Comparison of ENCODE assay signal across 9 mouse cellular contexts in the genomic region with DNA sequence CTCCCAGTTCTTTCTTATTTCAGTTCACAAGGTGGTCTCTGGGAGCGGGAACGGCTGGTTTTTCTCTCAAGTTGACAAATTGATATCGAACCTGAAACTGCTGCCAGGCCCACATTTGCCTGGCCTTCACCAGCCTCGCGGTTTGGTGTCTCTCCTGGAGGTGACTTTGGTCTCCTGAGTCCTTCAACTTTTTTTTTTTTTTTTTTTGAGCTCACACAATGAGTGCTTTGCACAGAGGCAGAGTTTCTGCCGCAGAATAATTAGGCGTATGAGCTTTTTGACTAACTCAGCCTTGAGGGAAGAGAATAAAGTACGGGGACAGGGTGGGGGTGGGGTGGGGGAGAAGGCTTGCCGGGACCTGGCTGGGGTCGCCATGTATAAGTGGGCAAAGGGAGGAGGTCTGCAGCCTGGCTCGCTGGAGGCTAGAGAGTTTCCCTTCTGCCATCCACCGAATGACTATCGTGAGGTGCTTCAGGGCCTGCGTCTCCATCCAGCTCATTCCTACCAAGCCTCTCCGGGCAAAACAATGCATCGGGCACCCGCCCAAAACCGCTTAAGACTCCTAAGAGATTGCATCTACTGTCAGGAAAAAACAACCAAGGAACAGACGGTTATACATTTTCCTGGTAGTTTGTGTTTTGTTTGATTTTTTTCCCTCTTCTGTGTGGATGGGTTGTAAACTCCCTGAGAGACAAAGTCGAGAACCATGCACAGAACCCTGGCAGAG.
DNase-seq lines count a peak whose midpoint lies in the region; TF ChIP-seq lines count a peak whose summit lies in the region.
"Had no signal": no experiment of that assay in that cellular context is flagged by ENCODE, and none has a peak within 500 bp of the region (broad histone marks: within the 10 kb centered on the region; RNA-seq: fewer than 3 reads in every experiment).

No protein-coding gene starts in this region.

- H3K27ac ChIP-seq in layer of hippocampus, adult 2 months: peak overlapping the region; percentile 10; the same call in 1 of the 2 replicates
- H3K27ac ChIP-seq in embryonic facial prominence, embryonic 10.5 days (replicated peaks): peak overlapping the region; percentile 30; the same call in 1 of the 2 replicates
- H3K27ac ChIP-seq in heart, adult 2 months: peak overlapping the region; percentile 64

- no peaks in the 10 kb centered on the region for H3K27me3 ChIP-seq in embryonic facial prominence, embryonic 10.5 days (replicated peaks; ENCODE audit: low read depth, poor library complexity, severe bottlenecking)
- no peaks in the 10 kb centered on the region for H3K27me3 ChIP-seq in heart, adult 2 months (ENCODE audit: control insufficient read depth, insufficient read depth, low read length)

- WGBS in embryonic facial prominence, embryonic 10.5 days: 73% methylated on average over 20 of the region's 20 CpGs
- WGBS in heart, adult 2 months: 32% methylated on average over 20 of the region's 20 CpGs

- no peak overlapping the region; the same call in 1 of the 2 replicates for H3K9ac ChIP-seq in heart, adult 2 months (ENCODE audit: low read depth, low read length)

- no peak for TF ChIP-seq CTCF in layer of hippocampus, adult 2 months (conservative IDR thresholded peaks at IDR 0.05)
- no peak for TF ChIP-seq CTCF in heart, adult 2 months (IDR thresholded peaks at IDR 0.05)

- peaks cover 22% of the 10 kb centered on the region for H3K36me3 ChIP-seq in embryonic facial prominence, embryonic 10.5 days (replicated peaks)
- no peaks in the 10 kb centered on the region; the same call in 1 of the 2 replicates for H3K36me3 ChIP-seq in heart, adult 2 months (ENCODE audit: control insufficient read depth, insufficient read depth, low read length)

- H3K4me3 ChIP-seq in layer of hippocampus, adult 2 months: no peak overlapping the region
- no peak overlapping the region for H3K4me3 ChIP-seq in embryonic facial prominence, embryonic 10.5 days
- H3K4me3 ChIP-seq in heart, adult 2 months: no peak overlapping the region

- DNase-seq in layer of hippocampus, adult 2 months (ENCODE audit: low spot score in 2 of 2): no peak
- no peak for DNase-seq in layer of hippocampus, adult 8-10 months (ENCODE audit: low spot score in 2 of 2)
- no peak for DNase-seq in embryonic facial prominence, embryonic 10.5 days (ENCODE audit: low spot score)
- DNase-seq in heart, adult 2 months: peak; percentile 70 to 71
- DNase-seq in lung, postnatal 14 days: peak; percentile 77
- no peak for DNase-seq in embryo, embryonic 10 days (ENCODE audit: low spot score)
- DNase-seq in urinary bladder, postnatal 10 days (ENCODE audit: low spot score): no peak
- no peak for DNase-seq in cerebellum, postnatal 14 days
- DNase-seq: embryo, embryonic 11 days had no signal

- intact Hi-C loops in heart, adult 2 months (cut with DNase I): no loop called here

- no peak for TF ChIP-seq EP300 in heart, adult 2 months (IDR thresholded peaks at IDR 0.05; ENCODE audit: insufficient read depth, low read depth, low read length)

- peaks cover 20% of the 10 kb centered on the region for H3K4me1 ChIP-seq in embryonic facial prominence, embryonic 10.5 days
- H3K4me1 ChIP-seq in heart, adult 2 months (ENCODE audit: control insufficient read depth, insufficient read depth, low read length): peaks cover 2% of the 10 kb centered on the region; the same call in 1 of the 2 replicates

- no peak for TF ChIP-seq POLR2A in heart, adult 2 months (IDR thresholded peaks at IDR 0.05; ENCODE audit: insufficient read depth, low read depth, low read length)

- peaks cover 10% of the 10 kb centered on the region for H3K9me3 ChIP-seq in embryonic facial prominence, embryonic 10.5 days

- no peaks in the 10 kb centered on the region; the same call in 1 of the 2 replicates for H3K79me2 ChIP-seq in heart, adult 2 months (replicated peaks; ENCODE audit: control insufficient read depth, insufficient read depth, low read length)

Comparison
In these comparisons a context has a peak if more than half of its experiments do, and no peak if none do; other contexts are left out.
1. DNase-seq: peak in heart, adult 2 months (2 of 2) and lung, postnatal 14 days (single experiment); none in layer of hippocampus, adult 2 months (0 of 2), layer of hippocampus, adult 8-10 months (0 of 2), embryonic facial prominence, embryonic 10.5 days (single experiment), embryo, embryonic 10 days (single experiment), urinary bladder, postnatal 10 days (single experiment) and cerebellum, postnatal 14 days (0 of 2).
2. H3K27ac ChIP-seq: peak in every context shown above with its lines; median percentile 64 in heart, adult 2 months; 30 in embryonic facial prominence, embryonic 10.5 days; 10 in layer of hippocampus, adult 2 months.